Mouse (Mus musculus): Measurements from ENCODE around the gene Gcn1l1. TPM values are rescaled to one million over a fixed set of nuclear protein-coding genes. Genes with fewer than 3 reads are reported as not detected.

Gcn1l1 gene
- total RNA-seq, 2 experiments from 2014 or later = 70.7 to 73.2 TPM

DNA sequence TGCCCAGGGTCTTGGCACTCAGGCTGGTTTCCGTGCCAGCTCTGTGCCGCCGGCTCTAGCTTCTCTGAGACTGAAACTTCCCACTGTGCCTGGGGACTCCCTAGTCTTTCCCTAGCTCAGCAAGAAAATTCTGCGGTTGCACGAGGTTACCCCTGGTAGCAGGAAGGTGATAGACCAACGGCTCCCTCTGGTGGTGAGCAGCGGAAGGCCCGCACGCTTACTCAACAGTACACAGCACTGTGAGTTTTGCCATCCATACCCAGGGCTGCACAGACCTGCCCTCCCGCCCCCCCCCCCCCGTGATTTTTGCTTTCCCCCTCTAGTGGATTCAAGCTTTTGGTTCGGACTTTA, 26.4 kb upstream of the Gcn1l1 start:
- peak; percentile 87 to 92 for DNase-seq (ENCODE audit: extremely low spot score in 1 of 2, low spot score in 2 of 2)
- Histone ChIP-seq H3K4me3 (no peak overlapping the region), H3K27ac (no peak overlapping the region; the same call in 1 of the 2 replicates)
- intact Hi-C loops (cut with DNase I) = loop anchor here (1.0 kb wide), 1 partner anchor 32 kb away; the partner anchor contains the start of gene Pxn
- TF ChIP-seq CTCF (IDR thresholded peaks at IDR 0.05) = peak; percentile 89

DNA sequence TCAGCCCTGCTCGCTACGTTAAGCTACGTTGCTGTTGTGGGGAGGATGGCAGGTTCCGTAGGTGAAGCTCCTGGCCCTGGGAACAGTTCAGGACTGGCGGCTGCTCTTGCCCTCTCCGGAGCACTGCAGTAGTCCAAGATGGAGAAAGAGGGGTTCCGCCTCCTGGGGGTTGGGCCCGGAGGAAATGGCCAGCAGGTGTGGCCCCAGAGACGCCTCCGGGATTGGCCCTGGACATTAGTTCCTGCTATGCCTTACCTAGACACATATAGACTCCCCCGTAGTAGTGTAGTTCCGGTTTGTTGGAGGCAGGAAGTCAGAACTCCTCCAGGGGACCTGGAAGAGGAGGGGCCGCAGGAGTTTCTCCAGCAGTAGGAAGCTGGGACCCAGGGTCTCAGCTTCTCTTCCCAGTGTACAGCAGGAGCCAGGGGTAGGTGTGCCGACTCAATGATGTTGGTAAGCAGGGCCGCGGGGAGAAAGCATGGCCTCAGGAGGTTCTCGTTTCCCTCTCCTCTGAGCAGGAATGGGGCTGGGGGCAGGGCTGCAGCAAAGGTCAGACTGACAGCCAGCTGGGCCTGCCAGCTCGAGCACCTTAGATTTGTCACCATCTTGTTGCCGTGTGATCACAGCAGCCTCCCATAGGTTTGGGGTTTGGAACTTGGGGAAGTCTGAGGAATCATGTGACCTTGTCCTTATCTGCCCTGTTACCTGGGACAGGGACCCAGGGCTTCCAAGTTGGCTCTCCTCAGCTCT, 22.2 kb upstream of the Gcn1l1 start:
- H3K27ac ChIP-seq = no peak overlapping the region
- no peak for TF ChIP-seq CTCF (IDR thresholded peaks at IDR 0.05)
- DNase-seq (ENCODE audit: extremely low spot score in 1 of 2, low spot score in 2 of 2) = no peak
- H3K4me3 ChIP-seq = no peak overlapping the region
- intact Hi-C loops (cut with DNase I) = loop anchor here (10.0 kb wide), 1 partner anchor 178 kb away; no protein-coding TSS in a partner anchor

DNA sequence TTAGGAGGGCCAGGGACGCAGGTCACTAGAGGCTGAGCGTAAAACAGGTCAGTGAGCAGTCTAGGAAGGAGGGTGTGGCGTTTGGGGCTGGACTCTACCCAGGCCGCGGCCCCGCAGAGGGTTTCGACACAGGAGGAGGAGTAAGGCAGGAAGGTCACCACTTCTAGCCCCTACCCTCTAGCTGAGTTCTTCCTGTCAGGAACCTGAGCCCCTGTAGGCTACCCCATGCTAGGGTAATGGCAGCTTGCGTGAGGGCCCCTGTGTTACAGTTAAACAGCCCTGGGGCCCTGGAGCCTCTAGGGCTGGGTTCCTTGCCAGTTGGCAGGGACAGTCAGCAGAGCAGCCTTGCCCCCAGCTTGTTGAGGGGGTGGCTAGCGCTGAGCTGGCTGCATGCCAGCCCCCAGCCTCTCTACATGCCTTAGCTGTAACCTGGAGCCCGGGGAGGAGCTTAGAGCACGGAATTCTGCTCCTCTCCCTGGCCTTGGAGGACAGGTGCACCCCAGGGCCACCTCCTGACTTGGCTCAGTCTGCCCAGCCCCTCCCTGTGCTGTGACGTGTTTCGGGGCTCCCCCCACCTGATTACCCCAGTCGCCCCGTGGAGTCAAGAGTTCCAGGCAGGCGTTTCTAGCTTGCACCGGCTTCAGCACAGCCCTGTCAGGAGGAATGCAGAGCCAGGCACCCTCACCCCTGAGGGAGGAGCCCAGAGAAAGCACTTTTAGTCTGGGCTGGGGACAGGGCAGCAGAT, 21.4 kb upstream of the Gcn1l1 start:
- H3K27ac ChIP-seq = no peak overlapping the region
- TF ChIP-seq CTCF (IDR thresholded peaks at IDR 0.05) = no peak
- H3K4me3 ChIP-seq = no peak overlapping the region
- peak in 1 of 2 experiments; percentile 59 for DNase-seq (ENCODE audit: extremely low spot score in 1 of 2, low spot score in 2 of 2)
- intact Hi-C loops (cut with DNase I) = loop anchor here (10.0 kb wide), 1 partner anchor 179 kb away; no protein-coding TSS in a partner anchor

DNA sequence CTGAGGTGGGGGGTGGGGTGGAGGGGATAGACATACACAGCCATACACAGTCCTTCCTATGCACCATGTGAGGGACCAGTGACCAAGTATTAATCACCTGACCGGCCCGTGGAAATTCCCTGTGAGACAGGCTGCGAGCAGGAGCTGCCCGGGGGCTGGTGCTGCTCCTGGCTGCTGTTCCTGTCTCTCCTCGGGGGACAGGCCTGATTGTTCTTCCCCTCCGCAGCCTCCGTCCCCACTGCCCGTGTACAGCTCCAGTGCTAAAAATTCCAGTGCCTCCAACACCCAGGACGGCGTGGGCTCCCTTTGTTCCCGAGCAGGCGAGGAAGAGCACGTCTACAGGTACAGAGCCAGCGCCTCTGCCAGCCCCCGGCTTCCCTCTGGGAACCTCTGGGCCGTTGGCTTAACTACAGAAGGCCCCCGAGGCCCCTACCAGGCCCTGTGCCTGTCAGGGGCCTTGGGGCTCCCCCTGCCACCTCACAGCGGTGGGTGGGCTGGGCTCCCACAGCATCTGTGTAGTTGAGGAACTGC, 20.3 kb upstream of the Gcn1l1 start:
- no peak for DNase-seq (ENCODE audit: extremely low spot score in 1 of 2, low spot score in 2 of 2)
- no peak for TF ChIP-seq CTCF (IDR thresholded peaks at IDR 0.05)
- Histone ChIP-seq H3K4me3 (no peak overlapping the region), H3K27ac (no peak overlapping the region)
- intact Hi-C loops (cut with DNase I) = loop anchor here (10.0 kb wide), 1 partner anchor 180 kb away; no protein-coding TSS in a partner anchor

DNA sequence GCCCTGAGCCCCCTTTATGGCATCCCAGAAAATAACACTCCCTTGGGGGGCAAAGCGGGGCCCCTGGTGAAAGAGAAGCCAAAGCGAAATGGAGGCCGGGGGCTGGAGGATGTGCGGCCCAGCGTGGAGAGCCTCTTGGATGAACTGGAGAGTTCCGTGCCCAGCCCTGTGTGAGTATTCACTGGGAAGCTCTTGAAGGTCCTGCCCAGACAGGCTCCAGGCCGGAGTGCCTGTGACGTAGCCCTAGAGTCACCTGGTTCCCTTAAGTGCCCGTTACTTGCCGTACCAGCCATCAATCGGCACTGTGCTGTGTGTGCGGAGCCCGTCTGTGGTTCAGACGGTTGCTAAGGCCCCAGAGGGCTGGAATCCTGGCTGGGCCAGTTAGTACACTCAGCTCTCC, 19.4 kb upstream of the Gcn1l1 start:
- DNase-seq (ENCODE audit: extremely low spot score in 1 of 2, low spot score in 2 of 2) = no peak

DNA sequence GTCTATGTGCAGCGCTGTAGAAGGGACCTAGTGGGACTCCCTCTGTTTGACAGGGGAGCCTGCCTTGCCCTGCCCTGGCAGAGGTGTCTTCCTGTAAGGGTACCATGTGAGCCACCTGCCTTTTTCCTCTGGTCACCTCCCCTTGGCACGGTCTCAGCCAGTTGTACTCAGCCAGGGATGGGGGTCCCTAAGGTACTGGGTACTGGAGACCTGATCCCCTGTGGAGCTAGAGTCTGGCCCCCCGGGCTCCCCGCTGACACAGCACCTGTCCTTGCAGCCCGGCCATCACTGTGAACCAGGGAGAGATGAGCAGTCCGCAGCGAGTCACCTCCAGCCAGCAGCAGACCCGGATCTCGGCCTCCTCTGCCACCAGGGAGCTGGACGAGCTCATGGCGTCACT, 18.5 kb upstream of the Gcn1l1 start:
- TF ChIP-seq CTCF (IDR thresholded peaks at IDR 0.05) = no peak
- DNase-seq (ENCODE audit: extremely low spot score in 1 of 2, low spot score in 2 of 2) = no peak
- intact Hi-C loops (cut with DNase I) = loop anchor here (10.0 kb wide), 1 partner anchor 182 kb away; no protein-coding TSS in a partner anchor
- no peak overlapping the region for H3K27ac ChIP-seq
- no peak overlapping the region for H3K4me3 ChIP-seq

More for the DNA sequence above, 19.4 kb upstream of the Gcn1l1 start:
- intact Hi-C loops (cut with DNase I) = loop anchor here (10.0 kb wide), 1 partner anchor 181 kb away; no protein-coding TSS in a partner anchor
- no peak overlapping the region for H3K4me3 ChIP-seq
- TF ChIP-seq CTCF (IDR thresholded peaks at IDR 0.05) = no peak
- H3K27ac ChIP-seq = no peak overlapping the region

DNA sequence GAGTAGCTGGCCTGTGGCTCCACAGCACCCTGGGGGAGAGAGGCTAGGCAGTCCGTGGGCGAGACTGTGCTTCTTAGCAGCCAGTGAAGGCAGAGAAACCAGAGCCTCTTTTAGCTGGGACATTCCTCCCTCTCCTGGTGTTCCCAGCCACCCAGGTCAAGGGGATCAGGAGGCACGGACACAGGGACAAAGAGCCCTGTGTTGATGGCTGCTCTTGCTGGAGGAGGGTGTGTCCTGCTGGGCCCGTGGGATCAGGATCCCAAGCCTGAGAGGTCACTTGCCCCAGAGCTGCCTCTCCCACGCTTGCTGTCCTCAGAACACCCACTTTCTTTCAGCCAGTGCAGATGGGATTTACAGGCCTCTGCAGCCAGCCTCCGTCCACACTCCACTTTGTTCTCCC, 18.0 kb upstream of the Gcn1l1 start:
- TF ChIP-seq CTCF (IDR thresholded peaks at IDR 0.05) = no peak
- intact Hi-C loops (cut with DNase I) = loop anchor here (10.0 kb wide), 1 partner anchor 182 kb away; no protein-coding TSS in a partner anchor
- H3K27ac ChIP-seq = no peak overlapping the region
- no peak for DNase-seq (ENCODE audit: extremely low spot score in 1 of 2, low spot score in 2 of 2)
- no peak overlapping the region for H3K4me3 ChIP-seq

DNA sequence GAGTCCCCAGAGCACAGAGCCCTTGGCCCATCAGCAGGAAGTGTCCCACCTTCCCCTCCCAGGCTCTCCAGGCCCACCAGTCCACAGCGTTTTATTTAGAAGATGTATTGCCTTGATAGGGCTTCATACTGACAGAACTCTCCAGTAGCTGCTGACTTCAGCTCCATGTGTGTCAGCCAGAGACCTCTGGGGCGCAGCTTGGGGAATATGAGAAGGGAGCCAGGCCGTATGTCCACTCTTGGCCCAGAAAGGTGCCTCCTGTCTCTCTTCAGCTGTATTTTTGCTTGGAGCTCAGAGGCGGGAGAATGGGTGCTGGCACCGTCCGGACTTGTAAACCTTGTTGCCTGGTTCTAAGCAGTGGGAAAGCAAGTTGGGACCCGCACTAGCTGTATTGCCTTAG, 17.6 kb upstream of the Gcn1l1 start:
- DNase-seq (ENCODE audit: extremely low spot score in 1 of 2, low spot score in 2 of 2) = no peak
- Histone ChIP-seq H3K27ac (no peak overlapping the region), H3K4me3 (no peak overlapping the region)
- no peak for TF ChIP-seq CTCF (IDR thresholded peaks at IDR 0.05)
- intact Hi-C loops (cut with DNase I) = loop anchor here (10.0 kb wide), 1 partner anchor 183 kb away; no protein-coding TSS in a partner anchor

DNA sequence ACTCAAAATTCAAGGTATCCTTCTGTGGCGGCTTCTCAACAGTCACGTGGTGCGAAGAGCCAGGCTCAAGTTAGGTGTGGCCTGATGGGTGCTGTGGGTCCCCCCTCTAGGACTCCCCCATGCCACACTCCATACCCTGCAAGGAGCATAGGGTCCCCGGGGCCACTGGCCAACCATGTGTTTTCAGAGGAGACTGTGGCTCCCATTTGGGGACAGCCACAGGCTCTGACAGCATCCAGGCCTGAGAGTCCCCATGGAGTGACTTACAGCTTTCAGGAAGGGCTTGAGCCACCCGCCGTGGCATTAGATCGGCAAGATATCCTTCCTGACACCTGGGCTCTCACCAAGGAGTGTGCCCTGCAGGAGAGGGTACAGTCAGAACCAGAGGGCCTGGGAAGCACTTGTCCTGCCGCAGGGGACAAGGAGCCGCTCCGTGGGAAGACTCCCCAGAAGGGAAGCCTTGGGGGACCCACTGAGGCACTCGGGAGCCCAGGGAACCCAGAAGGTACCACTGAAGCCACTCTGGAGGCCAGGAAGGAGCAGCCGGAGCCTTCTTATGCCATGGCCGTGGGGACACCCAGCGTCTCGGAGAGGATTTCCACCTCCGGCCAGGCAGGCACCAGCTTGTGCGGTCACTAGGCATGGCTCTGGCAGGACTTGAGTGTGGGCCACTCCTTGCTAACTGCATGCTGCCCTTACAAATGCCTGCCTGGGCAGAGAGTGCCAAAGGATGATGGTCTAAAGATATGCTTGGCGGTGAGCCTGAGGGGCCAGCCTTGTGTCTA, 16.4 kb upstream of the Gcn1l1 start:
- H3K27ac ChIP-seq = no peak overlapping the region
- intact Hi-C loops (cut with DNase I) = loop anchor here (10.0 kb wide), 1 partner anchor 184 kb away; no protein-coding TSS in a partner anchor
- no peak for DNase-seq (ENCODE audit: extremely low spot score in 1 of 2, low spot score in 2 of 2)
- no peak overlapping the region for H3K4me3 ChIP-seq
- TF ChIP-seq CTCF (IDR thresholded peaks at IDR 0.05) = no peak

DNA sequence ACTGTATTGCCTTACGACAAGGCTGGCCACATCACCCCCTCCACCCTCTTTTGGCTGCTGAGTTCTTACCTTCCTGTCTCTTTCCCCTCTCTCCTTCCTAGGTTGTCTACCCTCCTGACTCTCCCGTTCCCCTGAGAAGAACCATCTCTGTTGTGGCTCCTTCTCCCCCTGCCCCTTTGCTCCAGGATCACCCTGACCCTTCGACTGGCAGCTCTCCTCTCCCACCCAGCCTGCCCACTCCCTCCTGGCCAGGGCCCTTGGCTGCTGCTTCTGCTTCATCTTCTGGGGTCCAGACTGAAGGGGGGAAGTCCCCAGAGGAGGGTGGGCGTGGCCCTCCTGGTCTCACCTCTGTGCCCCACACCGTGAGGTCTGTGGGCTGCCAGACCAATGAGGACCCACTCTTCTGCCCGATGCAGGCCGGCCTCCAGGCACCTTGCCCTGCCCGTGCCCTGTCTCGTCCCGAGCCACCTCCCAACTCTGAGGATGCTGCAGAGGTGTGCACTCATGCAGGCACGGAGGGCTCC, 14.5 kb upstream of the Gcn1l1 start:
- no peak overlapping the region for H3K27ac ChIP-seq
- intact Hi-C loops (cut with DNase I) = no loop called here
- no peak for DNase-seq (ENCODE audit: extremely low spot score in 1 of 2, low spot score in 2 of 2)
- no peak for TF ChIP-seq CTCF (IDR thresholded peaks at IDR 0.05)
- H3K4me3 ChIP-seq = no peak overlapping the region

DNA sequence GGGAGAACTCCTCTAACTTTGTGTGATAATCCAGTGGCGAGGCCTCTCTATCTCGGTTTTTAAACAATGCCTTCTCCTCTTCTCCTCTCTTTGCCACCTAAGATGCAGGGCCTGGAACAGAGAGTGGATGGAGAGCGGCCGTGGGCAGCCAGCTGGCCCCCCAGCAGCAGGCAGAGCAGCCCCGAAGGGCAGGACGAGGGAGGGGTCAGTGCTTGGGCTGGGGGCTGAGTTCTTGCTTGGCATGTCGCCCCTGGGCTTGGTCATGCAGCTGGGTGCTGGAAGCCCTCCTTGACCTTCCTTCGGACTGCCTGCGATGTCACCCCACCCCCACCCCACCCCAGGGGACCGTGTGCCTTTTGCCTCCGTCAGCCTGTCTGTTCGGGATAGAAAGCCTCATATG, 13.7 kb upstream of the Gcn1l1 start:
- Histone ChIP-seq H3K4me3 (no peak overlapping the region), H3K27ac (no peak overlapping the region)
- no peak for DNase-seq (ENCODE audit: extremely low spot score in 1 of 2, low spot score in 2 of 2)
- intact Hi-C loops (cut with DNase I) = no loop called here
- no peak for TF ChIP-seq CTCF (IDR thresholded peaks at IDR 0.05)
